In genomic region chr1:20905501-20906127, GRCm38 (mm10) we compare ENCODE assay signal across 11 mouse cellular contexts. TPM values are rescaled to one million over a fixed set of nuclear protein-coding genes. Genes with fewer than 3 reads are reported as not detected.
DNase-seq lines count a peak whose midpoint lies in the region; ATAC-seq lines count a peak whose summit lies in the region.
"Had no signal": no experiment of that assay in that cellular context is flagged by ENCODE, and none has a peak within 500 bp of the region (broad histone marks: within the 10 kb centered on the region; RNA-seq: fewer than 3 reads in every experiment).

No protein-coding gene starts in this region.

- intact Hi-C loops in heart, postnatal 10 days (cut with DNase I) = no loop called here

- no peak for DNase-seq in embryonic facial prominence, embryonic 14.5 days (ENCODE audit: low spot score)
- no peak for DNase-seq in embryonic facial prominence, embryonic 10.5 days (ENCODE audit: low spot score)
- peak; percentile 44 to 60 for DNase-seq in frontal cortex, postnatal 14 days (ENCODE audit: low spot score in 2 of 2)
- DNase-seq in left cerebral cortex, adult 18-20 months (ENCODE audit: low spot score in 2 of 2) = peak; percentile 31 to 49
- peak; percentile 67 for DNase-seq in right cerebral cortex, postnatal 25 days
- DNase-seq in MN1 (ENCODE audit: low spot score) = no peak
- no peak for DNase-seq in heart, postnatal 10 days
- no peak for DNase-seq in adrenal gland, postnatal 10 days
- DNase-seq: heart, postnatal 4 days had no signal

- no peaks in the 10 kb centered on the region for H3K36me3 ChIP-seq in embryonic facial prominence, embryonic 14.5 days (ENCODE audit: control insufficient read depth, insufficient read depth, low read length)
- no peaks in the 10 kb centered on the region for H3K36me3 ChIP-seq in embryonic facial prominence, embryonic 10.5 days (replicated peaks)
- H3K36me3 ChIP-seq: embryonic facial prominence, embryonic 15.5 days; limb, embryonic 12.5 days had no signal

- no peaks in the 10 kb centered on the region for H3K27me3 ChIP-seq in embryonic facial prominence, embryonic 14.5 days (replicated peaks; ENCODE audit: control insufficient read depth, insufficient read depth, low read length)
- H3K27me3 ChIP-seq in embryonic facial prominence, embryonic 10.5 days (replicated peaks; ENCODE audit: low read depth, poor library complexity, severe bottlenecking) = no peaks in the 10 kb centered on the region
- H3K27me3 ChIP-seq: embryonic facial prominence, embryonic 15.5 days; limb, embryonic 12.5 days had no signal

- no peak overlapping the region for H3K4me2 ChIP-seq in embryonic facial prominence, embryonic 14.5 days (ENCODE audit: low read depth, low read length)
- H3K4me2 ChIP-seq: embryonic facial prominence, embryonic 15.5 days; limb, embryonic 12.5 days had no signal

- H3K4me1 ChIP-seq in embryonic facial prominence, embryonic 14.5 days (ENCODE audit: control insufficient read depth, insufficient read depth, low read length) = 0 out of 2 replicates have a peak, but pooled peaks cover 11% of the 10 kb centered on the region
- peaks cover 13% of the 10 kb centered on the region for H3K4me1 ChIP-seq in embryonic facial prominence, embryonic 10.5 days
- H3K4me1 ChIP-seq: embryonic facial prominence, embryonic 15.5 days had no signal

- no peak overlapping the region for H3K27ac ChIP-seq in embryonic facial prominence, embryonic 14.5 days (replicated peaks; ENCODE audit: low read depth, low read length)
- no peak overlapping the region for H3K27ac ChIP-seq in embryonic facial prominence, embryonic 10.5 days (replicated peaks)
- H3K27ac ChIP-seq: embryonic facial prominence, embryonic 15.5 days; limb, embryonic 12.5 days had no signal

- no peak overlapping the region for H3K4me3 ChIP-seq in embryonic facial prominence, embryonic 14.5 days (ENCODE audit: low read depth, low read length)
- no peak overlapping the region for H3K4me3 ChIP-seq in embryonic facial prominence, embryonic 10.5 days
- H3K4me3 ChIP-seq: embryonic facial prominence, embryonic 15.5 days; limb, embryonic 12.5 days had no signal

- no peak overlapping the region for H3K9ac ChIP-seq in embryonic facial prominence, embryonic 14.5 days (ENCODE audit: low read depth, low read length)
- H3K9ac ChIP-seq: embryonic facial prominence, embryonic 15.5 days; limb, embryonic 12.5 days had no signal

- H3K9me3 ChIP-seq in embryonic facial prominence, embryonic 14.5 days (ENCODE audit: control insufficient read depth, low read length) = no peaks in the 10 kb centered on the region
- H3K9me3 ChIP-seq in embryonic facial prominence, embryonic 10.5 days = no peaks in the 10 kb centered on the region
- H3K9me3 ChIP-seq: embryonic facial prominence, embryonic 15.5 days; limb, embryonic 12.5 days had no signal

- 79% methylated on average over 8 of the region's 8 CpGs for WGBS in embryonic facial prominence, embryonic 14.5 days
- WGBS in embryonic facial prominence, embryonic 10.5 days = 83% methylated on average over 8 of the region's 8 CpGs

- peak; percentile 34; the same call in 1 of the 2 replicates for ATAC-seq in embryonic facial prominence, embryonic 14.5 days (ENCODE audit: low read depth)

RNA-seq across cellular contexts. Expression of gene Paqr8, which starts 15.2 kb away (rescaled TPM):
- polyA plus RNA-seq in embryonic facial prominence, embryonic 14.5 days (2014; fragmentation: Nextera tagmentation; extraction: Ambion mirVana) = 6.1 and 7.2 TPM in 2 replicates
- polyA plus RNA-seq in embryonic facial prominence, embryonic 10.5 days (2016; fragmentation: Nextera tagmentation; extraction: Ambion mirVana) = 4.0 and 4.4 TPM in 2 replicates
- 100 to 1,000 TPM; 110 to 114 TPM for total RNA-seq in left cerebral cortex, adult 18-20 months (2021)
- total RNA-seq in heart, postnatal 10 days (2021) = 1 to 10 TPM; 2.6 to 2.9 TPM
- 10 to 100 TPM; 20.7 to 22.4 TPM for total RNA-seq in adrenal gland, postnatal 10 days (2021)

RNA-seq across cellular contexts. Expression of gene Efhc1, which starts 45.8 kb away (rescaled TPM):
- 5.7 and 10.6 TPM in 2 replicates for polyA plus RNA-seq in embryonic facial prominence, embryonic 14.5 days (2014; fragmentation: Nextera tagmentation; extraction: Ambion mirVana)
- 2.2 and 2.5 TPM in 2 replicates for polyA plus RNA-seq in embryonic facial prominence, embryonic 10.5 days (2016; fragmentation: Nextera tagmentation; extraction: Ambion mirVana)
- under 1 TPM; 0.61 to 0.93 TPM for total RNA-seq in left cerebral cortex, adult 18-20 months (2021)
- total RNA-seq in heart, postnatal 10 days (2021) = 1 to 10 TPM; 1.0 to 1.2 TPM
- total RNA-seq in adrenal gland, postnatal 10 days (2021) = 1 to 10 TPM; 1.5 to 3.2 TPM

Comparison
In these comparisons a context has a peak if more than half of its experiments do, and no peak if none do; other contexts are left out.
1. DNase-seq: peak in frontal cortex, postnatal 14 days (2 of 2), left cerebral cortex, adult 18-20 months (2 of 2) and right cerebral cortex, postnatal 25 days (single experiment); none in embryonic facial prominence, embryonic 14.5 days (single experiment), embryonic facial prominence, embryonic 10.5 days (single experiment), MN1 (single experiment), heart, postnatal 10 days (0 of 2) and adrenal gland, postnatal 10 days (single experiment).
2. RNA of gene Paqr8, which starts 15.2 kb away (total RNA-seq): 110 to 114 TPM in left cerebral cortex, adult 18-20 months and 20.7 to 22.4 TPM in adrenal gland, postnatal 10 days; 2.6 to 2.9 TPM in heart, postnatal 10 days; every median in the first group is over 4 times any median in the second.